Mouse (Mus musculus) myocyte (in vitro differentiated cells): ENCODE measurements around the gene Trappc13.

Experiments
- E2F4 ChIP-seq: IDR thresholded peaks from one replicate; pipeline ENCODE4 v1.6.1; 2011; ENCODE audit warnings: mild to moderate bottlenecking, control low read depth, moderate library complexity; ENCODE audit not compliant: insufficient read depth
- MAX ChIP-seq: IDR thresholded peaks from one replicate; pipeline ENCODE4 v1.6.1; 2011; ENCODE audit warnings: low read depth, mild to moderate bottlenecking, control low read depth
- MYOD1 ChIP-seq, 3 experiments: IDR thresholded peaks; one replicate each; pipeline ENCODE4 v1.6.1; 2011; ENCODE audit warnings: control low read depth in 2 of 3, low read depth in 2 of 3, mild to moderate bottlenecking in 2 of 3, moderate library complexity in 1 of 3; ENCODE audit not compliant: insufficient read length in 2 of 3, control insufficient read depth in 1 of 3
- MYOG ChIP-seq, 3 experiments: IDR thresholded peaks; one replicate each; pipeline ENCODE4 v1.6.1; 2011; ENCODE audit warnings: control low read depth in 2 of 3, low read depth in 2 of 3, mild to moderate bottlenecking in 2 of 3; ENCODE audit not compliant: insufficient read length in 2 of 3, control insufficient read depth in 1 of 3, insufficient read depth in 1 of 3
- POLR2A ChIP-seq: IDR thresholded peaks from one replicate; pipeline ENCODE4 v1.6.1; 2011; ENCODE audit warnings: low read depth, mild to moderate bottlenecking, control low read depth, moderate library complexity; ENCODE audit not compliant: insufficient read length
- POLR2AphosphoS2 ChIP-seq: IDR thresholded peaks from one replicate; pipeline ENCODE4 v1.6.1; 2011; ENCODE audit warnings: low read depth, control low read depth; ENCODE audit not compliant: insufficient read length
- SRF ChIP-seq: IDR thresholded peaks from one replicate; pipeline ENCODE4 v1.6.1; 2011; ENCODE audit warnings: low read depth; ENCODE audit not compliant: control insufficient read depth, insufficient read length
- TCF12 ChIP-seq: IDR thresholded peaks from one replicate; pipeline ENCODE4 v1.6.1; 2011; ENCODE audit warnings: mild to moderate bottlenecking, control low read depth; ENCODE audit not compliant: poor library complexity, insufficient read depth, severe bottlenecking
- TCF3 ChIP-seq: IDR thresholded peaks from one replicate; pipeline ENCODE4 v1.6.1; 2011; ENCODE audit warnings: low read depth, control low read depth; ENCODE audit not compliant: insufficient read length
- USF1 ChIP-seq: IDR thresholded peaks from one replicate; pipeline ENCODE4 v1.6.1; 2011; ENCODE audit warnings: low read depth, mild to moderate bottlenecking, control low read depth, moderate library complexity

DNA sequence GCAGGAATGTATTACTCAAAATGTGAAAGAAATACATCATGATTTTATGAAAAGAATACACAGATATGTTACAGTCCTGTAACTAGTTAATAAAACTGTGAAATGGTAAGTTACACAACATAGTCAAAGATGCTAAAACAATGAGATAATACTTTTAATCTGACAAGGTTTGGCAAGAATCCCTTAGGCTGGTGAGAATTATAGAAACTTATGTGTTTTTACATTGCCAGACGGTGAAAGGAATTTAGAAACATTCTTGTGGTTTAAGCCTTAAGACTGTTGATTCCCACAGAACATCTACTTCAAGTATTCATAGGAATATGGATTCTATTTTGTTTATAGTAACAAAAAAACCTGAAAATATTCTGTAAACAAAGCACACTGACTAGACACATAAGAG, 22.6 kb downstream of the Trappc13 start:
- no peak for TF ChIP-seq POLR2A
- no peak for TF ChIP-seq MYOG (IDR thresholded peaks at IDR 0.05; ENCODE audit: control insufficient read depth in 1 of 3, insufficient read depth in 1 of 3, insufficient read length in 2 of 3, low read depth in 2 of 3)
- no peak for TF ChIP-seq POLR2AphosphoS2
- no peak for TF ChIP-seq USF1
- TF ChIP-seq TCF12: no peak
- no peak for TF ChIP-seq E2F4
- no peak for TF ChIP-seq SRF
- no peak for TF ChIP-seq MAX
- no peak for TF ChIP-seq MYOD1 (IDR thresholded peaks at IDR 0.05; ENCODE audit: control insufficient read depth in 1 of 3, insufficient read length in 2 of 3, low read depth in 2 of 3)
- no peak for TF ChIP-seq TCF3
